Mouse (Mus musculus) urinary bladder, adult 18-20 months (tissue): ENCODE measurements around the gene Slc30a4.

Experiments
- DNase-seq, 2 experiments: peaks; one replicate each; pipeline ENCODE4 v3.0.0; 2022; ENCODE audit warnings: low spot score in 2 of 2, mixed read lengths in 2 of 2

The Slc30a4 gene

GRCm38 (mm10) chr2:122702181-122703036 lies at the start of gene Slc30a4:
Gene Slc30a4, minus strand, starts transcription at chr2:122702663.
- peak; percentile 47 to 56 for DNase-seq

- DNase-seq: no peak
Observed at GRCm38 (mm10) chr2:122746461-122746860, 44.0 kb upstream of the Slc30a4 start.

GRCm38 (mm10) chr2:122739023-122739422 lies 36.6 kb upstream of the Slc30a4 start:
- no peak for DNase-seq

GRCm38 (mm10) chr2:122737894-122738830 lies 35.7 kb upstream of the Slc30a4 start, which contains the start of gene Bloc1s6:
Gene Bloc1s6, plus strand, starts transcription at chr2:122738503.
- DNase-seq: peak; percentile 78 to 88

- no peak for DNase-seq
Observed at GRCm38 (mm10) chr2:122731456-122731855, 29.0 kb upstream of the Slc30a4 start.

GRCm38 (mm10) chr2:122725604-122726003 lies 23.1 kb upstream of the Slc30a4 start:
- peak in 1 of 2 experiments; percentile 20 for DNase-seq

- DNase-seq: no peak
Observed at GRCm38 (mm10) chr2:122720564-122720963, 18.1 kb upstream of the Slc30a4 start.

- no peak for DNase-seq
Observed at GRCm38 (mm10) chr2:122719232-122719631, 16.8 kb upstream of the Slc30a4 start.

- DNase-seq: no peak
Observed at GRCm38 (mm10) chr2:122716301-122716842, 13.9 kb upstream of the Slc30a4 start.

GRCm38 (mm10) chr2:122715148-122715692 lies 12.8 kb upstream of the Slc30a4 start:
- no peak for DNase-seq

- DNase-seq: no peak
Observed at GRCm38 (mm10) chr2:122712848-122713247, 10.4 kb upstream of the Slc30a4 start.

- no peak for DNase-seq
Observed at GRCm38 (mm10) chr2:122711911-122712310, 9.4 kb upstream of the Slc30a4 start.

- no peak for DNase-seq
Observed at GRCm38 (mm10) chr2:122709156-122709555, 6.7 kb upstream of the Slc30a4 start.

GRCm38 (mm10) chr2:122708080-122708479 lies 5.6 kb upstream of the Slc30a4 start:
- peak in 1 of 2 experiments; percentile 19 for DNase-seq

- DNase-seq: no peak
Observed at GRCm38 (mm10) chr2:122704572-122704971, 2.1 kb upstream of the Slc30a4 start.

GRCm38 (mm10) chr2:122701871-122702180 lies 637 bp downstream of the Slc30a4 start:
- peak in 1 of 2 experiments; percentile 50 for DNase-seq

GRCm38 (mm10) chr2:122701012-122701411 lies 1.5 kb downstream of the Slc30a4 start:
- DNase-seq: no peak

- no peak for DNase-seq
Observed at GRCm38 (mm10) chr2:122697526-122697925, 4.9 kb downstream of the Slc30a4 start.

- DNase-seq: no peak
Observed at GRCm38 (mm10) chr2:122686665-122687064, 15.8 kb downstream of the Slc30a4 start.

GRCm38 (mm10) chr2:122683641-122684040 lies 18.8 kb downstream of the Slc30a4 start:
- DNase-seq: no peak

GRCm38 (mm10) chr2:122682520-122682919 lies 19.9 kb downstream of the Slc30a4 start:
- DNase-seq: no peak
